Mouse (Mus musculus) ES-Bruce4 (cell line): Measurements from ENCODE around the gene Brd3.

Experiments
- CTCF ChIP-seq: IDR thresholded peaks from one replicate; pipeline ENCODE4 v1.8.1; 2011; ENCODE audit warnings: low read depth, low read length
- EP300 ChIP-seq: IDR thresholded peaks from 2 replicates; pipeline ENCODE4 v1.6.1; 2011; ENCODE audit warnings: low read depth, low read length; ENCODE audit not compliant: insufficient read depth
- POLR2A ChIP-seq: IDR thresholded peaks from one replicate; pipeline ENCODE4 v1.8.1; 2011; ENCODE audit warnings: low read length; ENCODE audit not compliant: insufficient read depth

- TF ChIP-seq POLR2A (no peak), EP300 (no peak), CTCF (no peak)
These were observed 44.6 kb downstream of the Brd3 start for GRCm38 (mm10) chr2:27462901-27463300.
